Mouse (Mus musculus) kidney, postnatal 0 days (tissue): Measurements from ENCODE around the gene Cyp26b1. TPM values are rescaled to one million over a fixed set of nuclear protein-coding genes. Genes with fewer than 3 reads are reported as not detected.
A peak's percentile ranks its signal among the peaks of the same experiment; 100 is the strongest.
"Not testable (repeated sequence)": the region's sequence is repeated elsewhere in the genome, so short reads cannot be mapped to it uniquely, and the experiment has no call there.

ENCODE experiments used
- ATAC-seq: fragments of 200-750 bp; cut with Nextera tagmentation; replicated peaks from 2 replicates; pipeline ENCODE4 v1.8.0; 2017; ENCODE audit warnings: low read depth, moderate number of reproducible peaks, moderate TSS enrichment, moderate library complexity; ENCODE audit not compliant: low FRiP score
- DNase-seq: peaks from one replicate; pipeline ENCODE4 v3.0.0-alpha.2; 2016; ENCODE audit warnings: low spot score
- H3K27ac ChIP-seq: fragments of 300-500 bp; sonication (generic); 2 replicates; pipeline ENCODE4 v1.5.1; 2014; ENCODE audit warnings: mild to moderate bottlenecking
- H3K27me3 ChIP-seq: fragments of 300-500 bp; sonication (generic); 2 replicates; pipeline ENCODE4 v1.6.1; 2014; ENCODE audit warnings: low read length, mixed read lengths; ENCODE audit not compliant: insufficient read depth
- H3K36me3 ChIP-seq: fragments of 300-500 bp; sonication (generic); 2 replicates; pipeline ENCODE4 v1.6.1; 2014; ENCODE audit warnings: low read length, mixed read lengths; ENCODE audit not compliant: insufficient read depth
- H3K4me1 ChIP-seq: fragments of 300-500 bp; sonication (generic); replicated peaks from 2 replicates; pipeline ENCODE4 v1.6.1; 2014; ENCODE audit warnings: antibody characterized with exemption, low read length, mixed read lengths; ENCODE audit not compliant: insufficient read depth
- H3K4me2 ChIP-seq: fragments of 300-500 bp; sonication (generic); 2 replicates; pipeline ENCODE4 v1.6.1; 2014; ENCODE audit warnings: mild to moderate bottlenecking, low read length, moderate library complexity, mixed read lengths
- H3K4me3 ChIP-seq: fragments of 300-500 bp; sonication (generic); replicated peaks from 2 replicates; pipeline ENCODE4 v1.5.1; 2014; ENCODE audit warnings: low read depth, low read length
- H3K9ac ChIP-seq: fragments of 300-500 bp; sonication (generic); 2 replicates; pipeline ENCODE4 v1.6.1; 2014; ENCODE audit warnings: low read depth, low read length
- H3K9me3 ChIP-seq: fragments of 300-500 bp; sonication (generic); replicated peaks from 2 replicates; pipeline ENCODE4 v1.6.1; 2016; ENCODE audit warnings: low read length, inconsistent platforms, mixed read lengths
- CTCF ChIP-seq: IDR thresholded peaks from 2 replicates; pipeline ENCODE4 v1.5.1; 2016; ENCODE audit warnings: antibody characterized with exemption, low read depth, mild to moderate bottlenecking, moderate library complexity
- WGBS: fragments of 180-500 bp; shearing (Covaris S2); extraction: QIAGEN DNeasy Blood & Tissue Kit; methylation state at CpG from one replicate; pipeline ENCODE4 v1.1.7; 2014; 5-methylcytosine and 5-hydroxymethylcytosine counted together
- polyA plus RNA-seq: library from polyadenylated mRNA; unstranded; fragments of >200 nt; fragmentation: Nextera tagmentation; extraction: Ambion mirVana; gene quantifications from 2 replicates; pipeline ENCODE4 v1.2.1, GENCODE M21; 2015

Cyp26b1 gene
- polyA plus RNA-seq, 1 experiment from 2014 or later = 2.9 TPM

DNA sequence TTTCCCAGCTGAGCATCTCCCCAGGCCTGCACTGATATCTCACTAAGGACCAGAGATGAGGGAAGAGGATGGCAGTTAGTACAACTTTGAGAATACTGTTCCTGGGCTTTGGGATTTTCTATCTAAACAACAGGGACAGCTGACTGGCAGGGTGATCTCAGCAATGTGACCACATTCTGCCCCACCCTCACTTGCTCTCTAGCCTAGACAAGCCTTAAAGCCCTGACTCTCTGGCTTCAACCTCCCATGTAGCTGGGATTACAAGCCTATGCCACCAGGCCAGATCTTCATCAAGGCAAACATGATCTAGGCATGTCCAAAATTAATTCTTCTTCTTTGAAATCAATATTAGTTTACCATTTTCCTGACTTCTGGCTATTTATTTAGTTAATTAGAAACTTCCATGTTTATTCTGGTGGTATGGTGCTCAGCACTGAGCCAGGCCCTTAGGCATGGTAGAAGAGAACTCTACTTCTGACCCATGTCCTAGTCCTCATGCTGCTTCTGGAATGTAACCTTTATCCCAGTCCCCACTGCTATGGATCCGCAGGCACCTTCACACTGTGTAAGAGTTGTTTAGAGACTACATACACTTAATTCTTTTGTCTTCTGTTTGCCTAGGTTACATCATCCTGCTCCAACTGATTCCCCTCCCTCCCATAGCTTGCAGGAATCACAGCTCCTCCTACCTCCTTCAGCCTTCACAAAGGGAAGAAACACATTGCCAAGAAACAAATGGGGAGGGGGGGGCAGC, 7.6 kb upstream of the Cyp26b1 start:
- no peak for TF ChIP-seq CTCF
- no peak overlapping the region for H3K4me2 ChIP-seq
- H3K9ac ChIP-seq = no peak overlapping the region
- H3K27me3 ChIP-seq = no peaks in the 10 kb centered on the region
- WGBS = 46% methylated on average over 1 of the region's 1 CpGs
- ATAC-seq (no peak), DNase-seq (no peak)
- H3K9me3 ChIP-seq = no peaks in the 10 kb centered on the region
- H3K27ac ChIP-seq = no peak overlapping the region
- H3K36me3 ChIP-seq = no peaks in the 10 kb centered on the region
- H3K4me3 ChIP-seq = no peak overlapping the region
- no peaks in the 10 kb centered on the region for H3K4me1 ChIP-seq

DNA sequence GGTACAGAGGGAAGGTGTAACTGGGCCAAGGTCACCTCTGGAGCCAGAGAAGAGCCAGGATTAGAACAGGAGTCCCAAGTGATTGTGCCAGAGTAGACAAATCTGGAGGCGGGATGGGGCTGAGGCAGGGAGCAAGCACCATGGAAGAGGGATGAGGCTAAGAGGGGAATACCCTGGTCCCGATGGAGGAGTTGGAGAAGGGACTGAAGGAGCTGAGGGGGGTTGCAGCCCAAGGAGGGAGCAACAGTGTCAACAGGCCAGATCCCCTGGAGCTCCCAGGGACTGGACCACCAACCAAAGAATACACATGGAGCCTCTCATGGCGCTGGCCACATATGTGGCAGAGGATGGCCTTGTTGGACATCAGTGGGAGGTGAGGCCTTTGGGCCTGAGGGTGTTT, 5.6 kb upstream of the Cyp26b1 start:
- not testable (repeated sequence) for H3K4me2 ChIP-seq, H3K9ac ChIP-seq, H3K4me1 ChIP-seq, H3K36me3 ChIP-seq, H3K27ac ChIP-seq, H3K27me3 ChIP-seq, ATAC-seq, H3K4me3 ChIP-seq, H3K9me3 ChIP-seq, DNase-seq
- 83% methylated on average over 3 of the region's 3 CpGs for WGBS

DNA sequence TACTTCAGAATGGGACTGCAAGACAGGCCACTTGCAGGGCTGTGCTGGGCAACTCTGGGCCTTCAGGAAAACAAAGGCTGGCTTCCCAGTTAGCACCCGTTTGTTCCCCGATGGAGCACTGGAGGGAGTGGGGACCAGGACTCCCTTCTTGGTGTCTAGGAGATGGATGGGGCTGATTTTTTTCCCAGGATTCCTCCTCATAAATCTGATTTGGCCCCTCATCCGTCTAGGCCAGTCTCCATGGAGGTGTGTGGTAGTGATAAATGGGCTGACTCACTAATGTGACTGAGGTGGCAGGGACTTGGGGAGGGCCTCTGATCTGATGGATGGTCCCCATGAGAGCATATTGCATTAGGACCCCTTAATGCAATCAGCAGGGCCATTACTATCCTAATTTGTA, 5.0 kb upstream of the Cyp26b1 start:
- DNase-seq (no peak), ATAC-seq (no peak)
- no peak overlapping the region for H3K9ac ChIP-seq
- H3K4me1 ChIP-seq = no peaks in the 10 kb centered on the region
- no peak overlapping the region for H3K4me3 ChIP-seq
- no peaks in the 10 kb centered on the region for H3K27me3 ChIP-seq
- H3K4me2 ChIP-seq = no peak overlapping the region
- no peaks in the 10 kb centered on the region for H3K36me3 ChIP-seq
- no peaks in the 10 kb centered on the region for H3K9me3 ChIP-seq
- H3K27ac ChIP-seq = no peak overlapping the region
- 45% methylated on average over 3 of the region's 3 CpGs for WGBS
- no peak for TF ChIP-seq CTCF

DNA sequence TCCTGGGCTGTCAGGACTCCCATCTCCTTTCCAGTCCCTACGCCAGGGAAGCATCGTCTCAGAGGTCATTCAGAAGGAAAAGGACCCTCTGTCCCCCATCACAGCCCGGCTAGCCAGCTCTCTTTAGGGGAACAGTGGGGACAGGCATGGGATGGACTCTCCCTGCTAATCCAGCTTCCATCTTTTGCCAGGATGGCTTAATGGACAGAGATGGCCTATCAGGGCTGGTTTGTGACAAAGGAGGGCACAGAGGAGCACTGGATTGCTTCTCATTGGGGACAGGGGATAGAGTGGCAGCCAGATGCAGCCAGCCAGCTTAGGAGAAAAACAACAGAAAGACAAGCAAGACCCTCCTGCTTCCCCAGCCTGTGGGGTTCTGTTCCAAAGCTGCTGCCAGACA, 918 bp upstream of the Cyp26b1 start:
- H3K27ac ChIP-seq = no peak overlapping the region
- ATAC-seq (no peak), DNase-seq (no peak)
- no peaks in the 10 kb centered on the region for H3K9me3 ChIP-seq
- H3K9ac ChIP-seq = no peak overlapping the region
- no peak overlapping the region for H3K4me2 ChIP-seq
- peaks cover 3% of the 10 kb centered on the region for H3K27me3 ChIP-seq
- H3K36me3 ChIP-seq = no peaks in the 10 kb centered on the region
- WGBS = 68% methylated on average over 3 of the region's 3 CpGs
- H3K4me1 ChIP-seq = 0 out of 2 replicates have a peak, but pooled peaks cover 4% of the 10 kb centered on the region
- no peak for TF ChIP-seq CTCF
- H3K4me3 ChIP-seq = no peak overlapping the region

DNA sequence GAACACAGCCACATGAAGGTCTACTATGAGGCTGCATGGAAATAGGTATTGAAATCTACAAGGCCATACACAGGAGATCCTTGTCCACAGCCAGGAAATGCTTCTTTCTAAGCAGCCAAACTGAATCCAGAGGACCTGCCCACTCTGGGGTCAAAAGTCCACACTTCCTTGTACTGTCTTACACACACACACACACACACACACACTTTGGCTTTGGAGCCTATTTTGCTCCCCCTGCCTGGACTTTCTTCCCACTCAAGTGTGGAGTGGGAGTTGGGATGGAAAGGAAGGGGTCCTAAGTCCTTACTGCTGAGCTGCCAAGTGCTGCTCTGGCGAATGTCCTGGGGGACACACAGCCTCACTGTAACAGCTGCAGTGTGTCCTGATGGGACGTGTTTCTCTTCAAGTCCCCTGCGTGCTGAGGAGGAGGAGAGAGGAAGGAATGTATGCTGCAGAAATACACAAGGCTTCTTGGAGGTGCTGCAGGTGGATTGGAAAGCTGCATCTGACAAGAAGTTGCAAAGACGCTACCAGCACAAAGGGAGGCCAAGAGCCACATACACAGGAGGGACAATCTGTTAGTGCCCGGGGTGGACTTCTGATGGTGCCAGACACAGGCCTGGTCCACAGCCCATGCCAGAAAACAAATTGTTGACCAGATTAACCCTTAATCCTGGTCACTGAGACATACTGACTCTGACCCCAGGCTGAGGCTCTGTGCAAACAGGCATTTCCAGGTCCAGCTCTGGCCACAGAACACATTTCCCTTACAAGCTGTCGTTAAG, 2.6 kb downstream of the Cyp26b1 start:
- no peak for TF ChIP-seq CTCF
- Histone ChIP-seq H3K9ac (no peak overlapping the region), H3K4me2 (no peak overlapping the region), H3K4me1 (peaks cover 27% of the 10 kb centered on the region; the same call in 1 of the 2 replicates), H3K27ac (no peak overlapping the region), H3K36me3 (no peaks in the 10 kb centered on the region), H3K9me3 (no peaks in the 10 kb centered on the region), H3K27me3 (peaks cover 30% of the 10 kb centered on the region), H3K4me3 (no peak overlapping the region)
- WGBS = 46% methylated on average over 6 of the region's 6 CpGs
- ATAC-seq (no peak), DNase-seq (peak; percentile 36)

DNA sequence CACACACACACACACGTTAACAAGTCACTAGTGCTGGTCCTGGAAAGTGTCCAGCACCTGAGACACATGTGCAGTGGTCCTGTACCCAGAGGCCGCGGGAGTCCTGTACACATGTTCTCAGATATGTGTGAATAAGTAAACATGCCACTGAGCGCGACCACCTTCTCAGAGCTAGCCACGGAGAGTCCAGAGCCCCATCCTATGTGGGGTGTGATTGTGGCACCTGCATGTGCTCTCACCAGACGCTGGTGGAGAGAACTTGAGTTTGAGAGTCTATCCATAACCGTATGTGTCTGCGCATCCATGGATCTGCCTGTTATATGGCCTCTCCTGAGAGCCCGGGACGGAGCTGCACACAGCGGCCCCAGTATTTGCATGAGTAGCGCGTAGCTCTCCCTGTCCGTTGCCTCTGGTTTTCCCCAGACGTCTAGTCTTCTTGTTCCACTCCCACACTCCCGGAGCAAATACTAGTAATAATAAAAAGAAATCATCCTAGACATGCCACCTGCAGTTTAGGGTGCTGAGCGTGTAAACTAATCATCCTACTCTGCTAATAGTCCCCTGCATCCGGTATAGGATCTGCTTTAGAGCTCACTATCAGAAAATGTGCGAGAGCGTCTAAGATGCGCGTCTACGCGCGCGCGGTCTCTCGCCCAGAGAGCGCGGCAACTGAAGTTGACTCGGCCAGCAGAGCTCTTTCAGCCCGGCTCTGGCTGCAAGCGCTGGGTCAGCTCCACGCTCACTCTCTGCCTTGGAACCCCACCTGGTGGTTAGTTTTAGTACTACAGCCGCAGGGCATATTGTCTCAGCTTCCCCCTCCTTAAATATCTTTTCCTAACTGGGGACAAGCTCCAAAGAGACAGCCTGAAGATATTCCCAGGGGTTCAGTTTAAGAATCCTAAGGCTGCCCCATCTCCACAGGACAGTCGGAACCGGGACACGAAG, 3.7 kb downstream of the Cyp26b1 start:
- WGBS = 3% methylated on average over 39 of the region's 39 CpGs
- peaks cover 32% of the 10 kb centered on the region; the same call in 1 of the 2 replicates for H3K4me1 ChIP-seq

More for the DNA sequence above, 3.7 kb downstream of the Cyp26b1 start:
- Histone ChIP-seq H3K9me3 (no peaks in the 10 kb centered on the region), H3K9ac (no peak overlapping the region), H3K4me2 (peak overlapping the region; percentile 83; the same call in 1 of the 2 replicates), H3K4me3 (no peak overlapping the region), H3K27me3 (peaks cover 42% of the 10 kb centered on the region), H3K36me3 (no peaks in the 10 kb centered on the region), H3K27ac (no peak overlapping the region)
- TF ChIP-seq CTCF = peak; percentile 91
- ATAC-seq (peak; percentile 58; the same call in 1 of the 2 replicates), DNase-seq (peak; percentile 93)
